Mouse (Mus musculus): ENCODE data around the gene Wdr1.
"Not testable (repeated sequence)": the region's sequence is repeated elsewhere in the genome, so short reads cannot be mapped to it uniquely, and the experiment has no call there.

- not testable (repeated sequence) for TF ChIP-seq CTCF, POLR2A (IDR thresholded peaks at IDR 0.05; ENCODE audit: extremely low read depth, insufficient read depth, low read length)
These were observed 83.5 kb downstream of the Wdr1 start for GRCm38 (mm10) chr5:38479545-38479907.

All from cortical plate, adult 2 months (tissue).